Mouse (Mus musculus) lung, postnatal 0 days (tissue): ENCODE results near the gene Atp5mpl. TPM values are rescaled to one million over a fixed set of nuclear protein-coding genes. Genes with fewer than 3 reads are reported as not detected.

ENCODE experiments used
- ATAC-seq: fragments of 200-750 bp; cut with Nextera tagmentation; 2 replicates; pipeline ENCODE4 v1.8.0; 2017; ENCODE audit warnings: moderate library complexity
- DNase-seq: peaks from one replicate; pipeline ENCODE4 v3.0.0-alpha.2; 2016; ENCODE audit warnings: low spot score
- H3K27ac ChIP-seq: fragments of 300-500 bp; sonication (generic); 2 replicates; pipeline ENCODE4 v1.5.1; 2014; ENCODE audit warnings: antibody characterized with exemption, mild to moderate bottlenecking, low read length, mixed read lengths
- H3K27me3 ChIP-seq: fragments of 300-500 bp; sonication (generic); replicated peaks from 2 replicates; pipeline ENCODE4 v1.6.1; 2014; ENCODE audit warnings: low read length, mixed read lengths; ENCODE audit not compliant: insufficient read depth
- H3K36me3 ChIP-seq: fragments of 300-500 bp; sonication (generic); 2 replicates; pipeline ENCODE4 v1.6.1; 2014; ENCODE audit warnings: low read length, mixed read lengths; ENCODE audit not compliant: insufficient read depth
- H3K4me1 ChIP-seq: fragments of 300-500 bp; sonication (generic); 2 replicates; pipeline ENCODE4 v1.6.1; 2014; ENCODE audit warnings: antibody characterized with exemption, low read depth, low read length, mixed read lengths; ENCODE audit not compliant: insufficient read depth
- H3K4me2 ChIP-seq: fragments of 300-500 bp; sonication (generic); replicated peaks from 2 replicates; pipeline ENCODE4 v1.6.1; 2014; ENCODE audit warnings: low read depth, mild to moderate bottlenecking, low read length, moderate library complexity, mixed read lengths
- H3K4me3 ChIP-seq: fragments of 300-500 bp; sonication (generic); 2 replicates; pipeline ENCODE4 v1.5.1; 2014; ENCODE audit warnings: low read depth, low read length
- H3K9ac ChIP-seq: fragments of 300-500 bp; sonication (generic); replicated peaks from 2 replicates; pipeline ENCODE4 v1.6.1; 2014; ENCODE audit warnings: low read depth, mild to moderate bottlenecking
- H3K9me3 ChIP-seq: fragments of 300-500 bp; sonication (generic); 2 replicates; pipeline ENCODE4 v1.6.1; 2016; ENCODE audit warnings: low read length, mixed read lengths
- CTCF ChIP-seq: IDR thresholded peaks from 2 replicates; pipeline ENCODE4 v1.5.1; 2016; ENCODE audit warnings: antibody characterized with exemption, mild to moderate bottlenecking
- EP300 ChIP-seq: IDR thresholded peaks from 2 replicates; pipeline ENCODE4 v1.6.1; 2016; ENCODE audit warnings: antibody characterized with exemption, mild to moderate bottlenecking, control low read depth
- WGBS: fragments of 180-500 bp; shearing (Covaris S2); extraction: QIAGEN DNeasy Blood & Tissue Kit; methylation state at CpG from one replicate; pipeline ENCODE4 v1.1.7; 2014; 5-methylcytosine and 5-hydroxymethylcytosine counted together
- polyA plus RNA-seq: library from polyadenylated mRNA; unstranded; fragments of >200 nt; fragmentation: Nextera tagmentation; extraction: Ambion mirVana; gene quantifications from 2 replicates; pipeline ENCODE4 v1.2.1, GENCODE M21; 2015

Atp5mpl gene
- polyA plus RNA-seq, 1 experiment from 2014 or later: 463 TPM

- ATAC-seq: no peak
- H3K9me3 ChIP-seq: no peaks in the 10 kb centered on the region
These were observed 32.8 kb downstream of the Atp5mpl start for GRCm38 (mm10) chr12:111933971-111934370.

GRCm38 (mm10) chr12:111933032-111933704 is 33.6 kb downstream of the Atp5mpl start:
- no peak overlapping the region for H3K4me3 ChIP-seq
- peak; percentile 41 for TF ChIP-seq CTCF
- TF ChIP-seq EP300: no peak
- no peaks in the 10 kb centered on the region for H3K9me3 ChIP-seq
- peaks cover 28% of the 10 kb centered on the region for H3K4me1 ChIP-seq
- no peak overlapping the region for H3K9ac ChIP-seq
- no peaks in the 10 kb centered on the region for H3K36me3 ChIP-seq
- DNase-seq: peak; percentile 82
- WGBS: 38% methylated on average over 11 of the region's 11 CpGs
- no peak overlapping the region for H3K4me2 ChIP-seq
- peak overlapping the region; percentile 65 for H3K27ac ChIP-seq
- H3K27me3 ChIP-seq: no peaks in the 10 kb centered on the region
- peak; percentile 72 for ATAC-seq

More at GRCm38 (mm10) chr12:111933971-111934370, 32.8 kb downstream of the Atp5mpl start:
- no peak overlapping the region for H3K9ac ChIP-seq
- no peak overlapping the region for H3K4me3 ChIP-seq
- no peak for DNase-seq
- no peaks in the 10 kb centered on the region for H3K27me3 ChIP-seq
- no peaks in the 10 kb centered on the region for H3K36me3 ChIP-seq
- 0 out of 2 replicates have a peak overlapping the region, but pooled peaks have one; percentile 65 for H3K27ac ChIP-seq
- H3K4me1 ChIP-seq: peaks cover 32% of the 10 kb centered on the region
- H3K4me2 ChIP-seq: no peak overlapping the region
- TF ChIP-seq CTCF (no peak), EP300 (no peak)
- WGBS: 32% methylated on average over 2 of the region's 2 CpGs

- H3K9ac ChIP-seq: no peak overlapping the region
- peaks cover 28% of the 10 kb centered on the region for H3K4me1 ChIP-seq
- H3K4me2 ChIP-seq: no peak overlapping the region
- WGBS: 45% methylated on average over 3 of the region's 3 CpGs
- no peak for ATAC-seq
- H3K4me3 ChIP-seq: no peak overlapping the region
- no peak for DNase-seq
- no peaks in the 10 kb centered on the region for H3K36me3 ChIP-seq
- TF ChIP-seq CTCF (no peak), EP300 (no peak)
- H3K27me3 ChIP-seq: no peaks in the 10 kb centered on the region
- H3K27ac ChIP-seq: peak overlapping the region; percentile 65
- H3K9me3 ChIP-seq: no peaks in the 10 kb centered on the region
These were observed 34.3 kb downstream of the Atp5mpl start for GRCm38 (mm10) chr12:111932513-111932912.

GRCm38 (mm10) chr12:111931411-111932025 is 35.3 kb downstream of the Atp5mpl start:
- no peak for TF ChIP-seq EP300
- TF ChIP-seq CTCF: no peak
- H3K36me3 ChIP-seq: no peaks in the 10 kb centered on the region
- H3K9me3 ChIP-seq: no peaks in the 10 kb centered on the region
- H3K27ac ChIP-seq: no peak overlapping the region
- H3K9ac ChIP-seq: no peak overlapping the region
- ATAC-seq: no peak
- H3K4me3 ChIP-seq: no peak overlapping the region
- no peak overlapping the region for H3K4me2 ChIP-seq
- DNase-seq: no peak
- H3K4me1 ChIP-seq: peaks cover 27% of the 10 kb centered on the region
- no peaks in the 10 kb centered on the region for H3K27me3 ChIP-seq
- WGBS: 73% methylated on average over 8 of the region's 9 CpGs

- H3K9ac ChIP-seq: no peak overlapping the region
- H3K27ac ChIP-seq: no peak overlapping the region
- H3K9me3 ChIP-seq: no peaks in the 10 kb centered on the region
- H3K4me1 ChIP-seq: peaks cover 20% of the 10 kb centered on the region
- no peak for TF ChIP-seq CTCF
- TF ChIP-seq EP300: no peak
- no peak overlapping the region for H3K4me2 ChIP-seq
- no peaks in the 10 kb centered on the region for H3K36me3 ChIP-seq
- ATAC-seq (0 out of 2 replicates have a peak, but pooled peaks have one; percentile 12), DNase-seq (no peak)
- 66% methylated on average over 18 of the region's 18 CpGs for WGBS
- H3K4me3 ChIP-seq: no peak overlapping the region
- no peaks in the 10 kb centered on the region for H3K27me3 ChIP-seq
These were observed 38.3 kb downstream of the Atp5mpl start for GRCm38 (mm10) chr12:111928411-111928966.

GRCm38 (mm10) chr12:111927338-111927737 is 39.4 kb downstream of the Atp5mpl start:
- Histone ChIP-seq H3K36me3 (no peaks in the 10 kb centered on the region), H3K4me3 (no peak overlapping the region), H3K9me3 (no peaks in the 10 kb centered on the region), H3K27me3 (no peaks in the 10 kb centered on the region), H3K4me1 (peaks cover 9% of the 10 kb centered on the region), H3K27ac (no peak overlapping the region), H3K9ac (no peak overlapping the region), H3K4me2 (no peak overlapping the region)
- DNase-seq (peak; percentile 64), ATAC-seq (peak; percentile 84)
- WGBS: 29% methylated on average over 1 of the region's 1 CpGs
- TF ChIP-seq CTCF (no peak), EP300 (no peak)
